Mouse (Mus musculus) c-Kit-negative CD71-positive TER-119-positive erythroid progenitor cells, embryonic 14.5 days (primary cell): ENCODE measurements around the gene Habp2.

Experiments
- DNase-seq: peaks from one replicate; pipeline ENCODE4 v3.0.0-alpha.2; 2013; ENCODE audit warnings: low read depth, low spot score

The Habp2 gene

GRCm38 (mm10) chr19:56286866-56287265, at the start of gene Habp2:
Gene Habp2 (plus strand): TSS chr19:56287137.
- DNase-seq, result no peak

GRCm38 (mm10) chr19:56238501-56238900, 48.4 kb upstream of the Habp2 start:
- no peak for DNase-seq

GRCm38 (mm10) chr19:56245201-56245600, 41.7 kb upstream of the Habp2 start:
- DNase-seq, result no peak

GRCm38 (mm10) chr19:56252815-56253214, 34.1 kb upstream of the Habp2 start:
- DNase-seq, result no peak

GRCm38 (mm10) chr19:56253271-56253670, 33.7 kb upstream of the Habp2 start:
- no peak for DNase-seq

GRCm38 (mm10) chr19:56254751-56255150, 32.2 kb upstream of the Habp2 start:
- DNase-seq, result no peak

GRCm38 (mm10) chr19:56255506-56255905, 31.4 kb upstream of the Habp2 start:
- peak; percentile 25 for DNase-seq

- DNase-seq, result no peak
These were observed 30.7 kb upstream of the Habp2 start for GRCm38 (mm10) chr19:56256235-56256634.

- DNase-seq, result no peak
These were observed 30.2 kb upstream of the Habp2 start for GRCm38 (mm10) chr19:56256741-56257140.

- DNase-seq, result no peak
These were observed 23.2 kb upstream of the Habp2 start for GRCm38 (mm10) chr19:56263696-56264095.

GRCm38 (mm10) chr19:56264175-56264574, 22.8 kb upstream of the Habp2 start:
- DNase-seq, result no peak

GRCm38 (mm10) chr19:56265149-56265548, 21.8 kb upstream of the Habp2 start:
- no peak for DNase-seq

- DNase-seq, result no peak
These were observed 14.9 kb upstream of the Habp2 start for GRCm38 (mm10) chr19:56272081-56272480.

GRCm38 (mm10) chr19:56277140-56277804, 9.7 kb upstream of the Habp2 start:
- DNase-seq, result no peak

GRCm38 (mm10) chr19:56277951-56278350, 9.0 kb upstream of the Habp2 start:
- no peak for DNase-seq

- no peak for DNase-seq
These were observed 8.6 kb upstream of the Habp2 start for GRCm38 (mm10) chr19:56278366-56278765.

GRCm38 (mm10) chr19:56285222-56285621, 1.7 kb upstream of the Habp2 start:
- no peak for DNase-seq

GRCm38 (mm10) chr19:56287580-56288367, 837 bp downstream of the Habp2 start:
- DNase-seq, result no peak

GRCm38 (mm10) chr19:56288436-56288835, 1.5 kb downstream of the Habp2 start:
- DNase-seq, result no peak

GRCm38 (mm10) chr19:56289642-56290041, 2.7 kb downstream of the Habp2 start:
- DNase-seq, result no peak

- DNase-seq, result no peak
These were observed 5.0 kb downstream of the Habp2 start for GRCm38 (mm10) chr19:56291898-56292297.

- DNase-seq, result no peak
These were observed 5.4 kb downstream of the Habp2 start for GRCm38 (mm10) chr19:56292335-56292734.
